Mouse (Mus musculus) heart, embryonic 14.5 days (tissue): ENCODE results near the gene Dnajb7. TPM values are rescaled to one million over a fixed set of nuclear protein-coding genes. Genes with fewer than 3 reads are reported as not detected.

ENCODE experiments used
- ATAC-seq: fragments of 200-750 bp; cut with Nextera tagmentation; 2 replicates; pipeline ENCODE4 v1.8.0; 2017; ENCODE audit warnings: low read depth, moderate TSS enrichment; ENCODE audit not compliant: insufficient number of reproducible peaks, insufficient read depth, low FRiP score
- H3K27ac ChIP-seq, 2 experiments: fragments of 200-500 bp in 1 of 2; fragments of 300-500 bp in 1 of 2; sonication (generic) in 1 of 2; replicated peaks in 1 of 2; 2 replicates each; pipeline ENCODE4 v1.5.1; 2012 to 2014; ENCODE audit warnings: low read depth in 2 of 2, low read length in 2 of 2, control low read depth in 1 of 2, mild to moderate bottlenecking in 1 of 2, mixed read lengths in 1 of 2; ENCODE audit not compliant: control insufficient read depth in 1 of 2, insufficient read depth in 1 of 2
- H3K27me3 ChIP-seq: fragments of 300-500 bp; sonication (generic); 2 replicates; pipeline ENCODE4 v1.6.1; 2014; ENCODE audit warnings: mild to moderate bottlenecking, low read length, control low read depth; ENCODE audit not compliant: control insufficient read depth, insufficient read depth
- H3K36me3 ChIP-seq: fragments of 300-500 bp; sonication (generic); 2 replicates; pipeline ENCODE4 v1.6.1; 2014; ENCODE audit warnings: mild to moderate bottlenecking, control low read depth, low read length, mixed read lengths; ENCODE audit not compliant: control insufficient read depth, insufficient read depth
- H3K4me1 ChIP-seq, 2 experiments: fragments of 200-500 bp in 1 of 2; fragments of 300-500 bp in 1 of 2; sonication (generic) in 1 of 2; 2 replicates each; pipeline ENCODE4 v1.6.1; 2012 to 2014; ENCODE audit warnings: low read length in 2 of 2, control low read depth in 1 of 2, mixed read lengths in 1 of 2; ENCODE audit not compliant: control insufficient read depth in 2 of 2, insufficient read depth in 2 of 2
- H3K4me2 ChIP-seq: fragments of 300-500 bp; sonication (generic); 2 replicates; pipeline ENCODE4 v1.6.1; 2014; ENCODE audit warnings: mild to moderate bottlenecking, low read length
- H3K4me3 ChIP-seq, 2 experiments: fragments of 200-500 bp in 1 of 2; fragments of 300-500 bp in 1 of 2; sonication (generic) in 1 of 2; 2 replicates each; pipeline ENCODE4 v1.5.1; 2012 to 2014; ENCODE audit warnings: low read length in 2 of 2, mild to moderate bottlenecking in 2 of 2, control low read depth in 1 of 2, low read depth in 1 of 2, moderate library complexity in 1 of 2; ENCODE audit not compliant: control insufficient read depth in 1 of 2, insufficient read depth in 1 of 2
- H3K9ac ChIP-seq: fragments of 300-500 bp; sonication (generic); 2 replicates; pipeline ENCODE4 v1.6.1; 2014; ENCODE audit warnings: mild to moderate bottlenecking, low read length
- H3K9me3 ChIP-seq: fragments of 300-500 bp; sonication (generic); 2 replicates; pipeline ENCODE4 v1.6.1; 2016; ENCODE audit warnings: low read length, control low read depth; ENCODE audit not compliant: control insufficient read depth
- WGBS: fragments of 180-500 bp; shearing (Covaris S2); extraction: QIAGEN DNeasy Blood & Tissue Kit; methylation state at CpG from one replicate; pipeline ENCODE4 v1.1.7; 2014; 5-methylcytosine and 5-hydroxymethylcytosine counted together
- polyA plus RNA-seq: library from polyadenylated mRNA; unstranded; fragments of >200 nt; fragmentation: Nextera tagmentation; extraction: Ambion mirVana; gene quantifications from 2 replicates; pipeline ENCODE4 v1.2.1, GENCODE M21; 2014

The Dnajb7 gene
- polyA plus RNA-seq, 1 experiment from 2014 or later = 1.1 TPM

DNA sequence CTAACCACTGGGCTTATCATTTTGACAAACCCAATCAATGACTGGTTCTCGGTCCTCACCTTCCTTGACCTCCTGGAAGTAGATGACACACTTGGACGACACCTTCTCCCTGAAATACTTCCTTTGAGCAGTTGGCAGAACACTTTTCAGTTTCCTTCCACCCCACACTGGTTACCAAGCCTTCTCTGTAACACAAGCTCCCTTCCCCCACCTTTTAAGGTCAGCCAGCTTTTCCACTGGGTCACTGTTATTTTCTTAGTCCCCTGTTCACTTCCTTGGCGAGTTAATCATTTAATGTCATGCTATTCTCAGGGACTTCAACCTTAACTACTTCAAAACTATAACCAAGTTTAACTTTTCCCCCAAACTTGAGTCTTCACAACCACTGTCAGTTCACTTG is 49.2 kb downstream of the Dnajb7 start:
- Histone ChIP-seq H3K9ac (no peak overlapping the region), H3K27me3 (no peaks in the 10 kb centered on the region), H3K36me3 (peaks cover 18% of the 10 kb centered on the region), H3K27ac (no peak overlapping the region), H3K9me3 (no peaks in the 10 kb centered on the region), H3K4me2 (no peak overlapping the region), H3K4me1 (peaks cover 0 to 22% of the 10 kb centered on the region in 2 experiments; a peak in 3 of 4 replicates), H3K4me3 (no peak overlapping the region)
- no peak for ATAC-seq
- 79% methylated on average over 3 of the region's 3 CpGs for WGBS

DNA sequence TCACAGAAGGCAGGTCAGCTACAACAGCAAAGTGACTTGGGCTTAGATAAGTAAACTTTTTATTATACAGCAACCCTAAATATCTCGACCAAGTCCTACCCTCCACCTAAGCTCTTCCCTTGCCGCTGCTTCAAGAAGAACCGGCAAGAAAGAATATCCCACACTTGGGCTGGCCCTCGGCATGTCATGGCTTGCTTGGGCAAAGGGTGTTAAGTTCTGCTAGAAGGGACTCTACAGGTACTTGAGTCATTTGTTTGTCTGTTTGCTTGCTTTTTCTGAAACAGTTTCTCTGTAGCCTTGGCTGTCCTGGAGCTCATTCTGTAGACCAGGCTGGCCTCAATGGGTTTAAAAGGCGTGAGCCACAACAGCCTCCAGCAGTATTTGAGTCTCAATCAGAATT is 51.2 kb downstream of the Dnajb7 start:
- Histone ChIP-seq H3K9ac (no peak overlapping the region), H3K4me2 (no peak overlapping the region), H3K36me3 (0 out of 2 replicates have a peak, but pooled peaks cover 5% of the 10 kb centered on the region)

More for the DNA sequence above, 51.2 kb downstream of the Dnajb7 start:
- Histone ChIP-seq H3K27ac (no peak overlapping the region), H3K4me1 (peaks cover 0 to 22% of the 10 kb centered on the region in 2 experiments; a peak in 3 of 4 replicates), H3K9me3 (no peaks in the 10 kb centered on the region), H3K4me3 (no peak overlapping the region), H3K27me3 (no peaks in the 10 kb centered on the region)
- ATAC-seq = no peak
- 49% methylated on average over 5 of the region's 5 CpGs for WGBS

Other genes starting within 250 kb of the Dnajb7 start
- 14.4 and 14.7 TPM in 2 replicates for gene Mrtfa, start 217.5 kb downstream of the Dnajb7 start, polyA plus RNA-seq
- gene Mchr1, start 172.8 kb downstream of the Dnajb7 start, polyA plus RNA-seq = not detected in 2 replicates
- gene Slc25a17, start 47.5 kb downstream of the Dnajb7 start, polyA plus RNA-seq = 54.9 and 56.4 TPM in 2 replicates
- 101 and 105 TPM in 2 replicates for gene St13, start 8.2 kb downstream of the Dnajb7 start, polyA plus RNA-seq
- gene Xpnpep3, start 8.2 kb downstream of the Dnajb7 start, polyA plus RNA-seq = 9.1 and 10.9 TPM in 2 replicates
- gene Rbx1, start 58.0 kb upstream of the Dnajb7 start, polyA plus RNA-seq = 426 and 448 TPM in 2 replicates
- gene Ep300, start 177.1 kb upstream of the Dnajb7 start, polyA plus RNA-seq = 15.0 and 15.2 TPM in 2 replicates